Comparison of ENCODE assay signal across 11 mouse cellular contexts in genomic region chr8:118285596-118286281, GRCm38 (mm10). TPM values are rescaled to one million over a fixed set of nuclear protein-coding genes. Genes with fewer than 3 reads are reported as not detected.
A peak's percentile ranks its signal among the peaks of the same experiment; 100 is the strongest.
DNase-seq lines count a peak whose midpoint lies in the region; ATAC-seq and TF ChIP-seq lines count a peak whose summit lies in the region.
"Had no signal": no experiment of that assay in that cellular context is flagged by ENCODE, and none has a peak within 500 bp of the region (broad histone marks: within the 10 kb centered on the region; RNA-seq: fewer than 3 reads in every experiment).

No protein-coding gene starts in this region.

- peaks cover 9% of the 10 kb centered on the region for H3K4me1 ChIP-seq in brown adipose tissue, adult 24 weeks (ENCODE audit: control insufficient read depth, insufficient read depth, insufficient read length, low read length)
- H3K4me1 ChIP-seq in heart, embryonic 16.5 days (ENCODE audit: control insufficient read depth, insufficient read depth, low read length) = peaks cover 62% of the 10 kb centered on the region
- peaks cover 51% of the 10 kb centered on the region for H3K4me1 ChIP-seq in neural tube, embryonic 13.5 days (replicated peaks)
- no peaks in the 10 kb centered on the region for H3K4me1 ChIP-seq in liver, postnatal 0 days (ENCODE audit: insufficient read depth)

- H3K9ac ChIP-seq in heart, embryonic 16.5 days (ENCODE audit: low read length) = peak overlapping the region; percentile 88
- H3K9ac ChIP-seq in neural tube, embryonic 13.5 days = peak overlapping the region; percentile 89
- H3K9ac ChIP-seq in liver, postnatal 0 days (replicated peaks) = no peak overlapping the region
- H3K9ac ChIP-seq: lung, embryonic 14.5 days had no signal

- no peak for ATAC-seq in heart, embryonic 16.5 days (replicated peaks; ENCODE audit: extremely low read depth, insufficient read depth, low FRiP score)
- ATAC-seq in neural tube, embryonic 13.5 days (ENCODE audit: low read depth) = no peak
- no peak for ATAC-seq in liver, postnatal 0 days

- no peaks in the 10 kb centered on the region for H3K9me3 ChIP-seq in heart, embryonic 16.5 days (replicated peaks; ENCODE audit: control insufficient read depth, low read length)
- H3K9me3 ChIP-seq in neural tube, embryonic 13.5 days = no peaks in the 10 kb centered on the region
- H3K9me3 ChIP-seq in liver, postnatal 0 days (ENCODE audit: low read length) = no peaks in the 10 kb centered on the region

- peak overlapping the region; percentile 77 for H3K27ac ChIP-seq in brown adipose tissue, adult 24 weeks (replicated peaks; ENCODE audit: low read depth, low read length)
- H3K27ac ChIP-seq in heart, embryonic 16.5 days (ENCODE audit: low read length) = peak overlapping the region; percentile 98
- H3K27ac ChIP-seq in neural tube, embryonic 13.5 days (replicated peaks) = no peak overlapping the region
- no peak overlapping the region for H3K27ac ChIP-seq in liver, postnatal 0 days (ENCODE audit: low read depth)

- no peaks in the 10 kb centered on the region for H3K36me3 ChIP-seq in heart, embryonic 16.5 days (ENCODE audit: control insufficient read depth, insufficient read depth)
- no peaks in the 10 kb centered on the region for H3K36me3 ChIP-seq in neural tube, embryonic 13.5 days
- no peaks in the 10 kb centered on the region for H3K36me3 ChIP-seq in liver, postnatal 0 days (replicated peaks; ENCODE audit: insufficient read depth, low read length)

- no peaks in the 10 kb centered on the region for H3K27me3 ChIP-seq in heart, embryonic 16.5 days (ENCODE audit: control insufficient read depth, insufficient read depth, low read length)
- peaks cover 21% of the 10 kb centered on the region; the same call in 1 of the 2 replicates for H3K27me3 ChIP-seq in neural tube, embryonic 13.5 days
- peaks cover 30% of the 10 kb centered on the region for H3K27me3 ChIP-seq in liver, postnatal 0 days (ENCODE audit: insufficient read depth, low read length)
- H3K27me3 ChIP-seq: CH12.LX had no signal

- TF ChIP-seq EP300 in liver, postnatal 0 days (IDR thresholded peaks at IDR 0.05; ENCODE audit: low read depth) = no peak

- DNase-seq in heart, adult 11 months = peak; percentile 94
- no peak for DNase-seq in heart, adult 8-10 months (ENCODE audit: low spot score)
- no peak for DNase-seq in right cerebral cortex, adult 18-20 months
- DNase-seq in liver, postnatal 0 days = no peak
- DNase-seq in spleen, postnatal 14 days (ENCODE audit: low spot score in 2 of 2) = no peak
- DNase-seq: lung, embryonic 14.5 days; thymus, postnatal 4 days had no signal

- WGBS in heart, embryonic 16.5 days = 29% methylated on average over 10 of the region's 10 CpGs
- 27% methylated on average over 10 of the region's 10 CpGs for WGBS in neural tube, embryonic 13.5 days
- 18% methylated on average over 10 of the region's 10 CpGs for WGBS in liver, postnatal 0 days (ENCODE audit: insufficient replicate concordance)

- peak overlapping the region; percentile 79 for H3K4me2 ChIP-seq in heart, embryonic 16.5 days (ENCODE audit: low read depth, low read length)
- peak overlapping the region; percentile 83 for H3K4me2 ChIP-seq in neural tube, embryonic 13.5 days
- H3K4me2 ChIP-seq in liver, postnatal 0 days (ENCODE audit: low read depth, low read length) = no peak overlapping the region

- TF ChIP-seq CTCF in liver, postnatal 0 days (IDR thresholded peaks at IDR 0.05; ENCODE audit: low read depth) = no peak

- H3K4me3 ChIP-seq in brown adipose tissue, adult 24 weeks (ENCODE audit: insufficient read depth, low read depth, low read length) = peak overlapping the region; percentile 73
- H3K4me3 ChIP-seq in heart, embryonic 16.5 days (ENCODE audit: low read length) = peak overlapping the region; percentile 65
- peak overlapping the region; percentile 69 for H3K4me3 ChIP-seq in neural tube, embryonic 13.5 days
- H3K4me3 ChIP-seq in liver, postnatal 0 days (ENCODE audit: low read depth, low read length) = no peak overlapping the region

RNA-seq across cellular contexts. Expression of gene Cdh13, which starts 2.2 kb away (rescaled TPM):
- 100 to 1,000 TPM; 189 to 215 (median 197) TPM for total RNA-seq in heart, adult 8-10 months (2022)
- polyA plus RNA-seq in brown adipose tissue, adult 24 weeks (2012; ENCODE audit: insufficient read depth, insufficient read length, missing spikeins) = 30.7 and 35.6 TPM in 2 replicates
- 61.6 and 67.7 TPM in 2 replicates for polyA plus RNA-seq in heart, embryonic 16.5 days (2015; fragmentation: Nextera tagmentation; extraction: Ambion mirVana)
- polyA plus RNA-seq in neural tube, embryonic 13.5 days (2015; fragmentation: Nextera tagmentation; extraction: Ambion mirVana) = 60.9 and 69.8 TPM in 2 replicates
- polyA plus RNA-seq in liver, postnatal 0 days (2015; fragmentation: Nextera tagmentation; extraction: Ambion mirVana) = 0.53 and 0.77 TPM in 2 replicates
- total RNA-seq: CH12.LX had no signal

Comparison
In these comparisons a context has a peak if more than half of its experiments do, and no peak if none do; other contexts are left out.
1. H3K27ac ChIP-seq: peak in brown adipose tissue, adult 24 weeks (single experiment) and heart, embryonic 16.5 days (single experiment); none in neural tube, embryonic 13.5 days (single experiment) and liver, postnatal 0 days (single experiment).
2. RNA of gene Cdh13, which starts 2.2 kb away (polyA plus RNA-seq): 60.9 to 69.8 TPM in neural tube, embryonic 13.5 days, 61.6 to 67.7 TPM in heart, embryonic 16.5 days and 30.7 to 35.6 TPM in brown adipose tissue, adult 24 weeks; 0.53 to 0.77 TPM in liver, postnatal 0 days; every median in the first group is over 10 times any median in the second.